ENCODE assay signal across 18 mouse cellular contexts in the genomic region with DNA sequence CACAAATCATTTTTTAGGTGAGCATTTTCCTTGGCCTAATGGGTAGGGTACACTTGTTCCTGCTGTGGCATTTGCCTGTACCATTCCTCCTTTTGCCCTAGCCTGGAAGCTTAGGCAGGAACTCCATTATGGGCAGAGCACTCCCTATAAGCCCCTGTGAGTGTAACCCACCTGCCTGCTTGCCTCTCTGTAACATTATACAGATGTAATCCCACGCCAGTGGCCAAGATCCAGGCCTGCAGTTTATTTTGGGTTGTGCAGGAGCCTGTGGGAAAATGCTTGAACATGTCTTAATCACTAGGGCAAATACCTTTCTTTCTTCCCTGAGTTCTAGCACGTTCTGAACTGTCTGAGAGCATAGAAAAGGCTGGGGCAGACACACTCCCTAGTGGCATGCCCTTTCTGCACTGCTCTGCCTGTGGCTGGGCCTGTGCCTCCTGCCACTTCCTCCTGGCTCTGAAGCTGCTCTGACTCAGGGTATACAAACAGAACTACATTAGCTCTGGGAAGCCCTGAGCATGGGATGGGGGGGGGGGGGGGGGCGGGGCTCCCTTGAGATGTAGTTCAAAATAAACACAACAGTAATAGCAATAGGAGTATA. TPM values are rescaled to one million over a fixed set of nuclear protein-coding genes. Genes with fewer than 3 reads are reported as not detected.
DNase-seq lines count a peak whose midpoint lies in the region; ATAC-seq and TF ChIP-seq lines count a peak whose summit lies in the region.
"Had no signal": no experiment of that assay in that cellular context is flagged by ENCODE, and none has a peak within 500 bp of the region (broad histone marks: within the 10 kb centered on the region; RNA-seq: fewer than 3 reads in every experiment).

No protein-coding gene starts in this region.

- H3K4me3 ChIP-seq in heart, embryonic 16.5 days (ENCODE audit: low read length): no peak overlapping the region
- H3K4me3 ChIP-seq in bone marrow macrophage, adult 2 months (ENCODE audit: insufficient read depth, low read length): no peak overlapping the region
- H3K4me3 ChIP-seq in megakaryocyte, embryonic 14.5 days (replicated peaks): peak overlapping the region; percentile 30
- H3K4me3 ChIP-seq: forebrain, embryonic 13.5 days; intestine, embryonic 15.5 days; midbrain, embryonic 12.5 days had no signal

- no peaks in the 10 kb centered on the region for H3K27me3 ChIP-seq in heart, embryonic 16.5 days (ENCODE audit: control insufficient read depth, insufficient read depth, low read length)
- no peaks in the 10 kb centered on the region for H3K27me3 ChIP-seq in megakaryocyte, embryonic 14.5 days (replicated peaks)
- H3K27me3 ChIP-seq: intestine, embryonic 15.5 days had no signal

- peaks cover 3% of the 10 kb centered on the region for H3K36me3 ChIP-seq in heart, embryonic 16.5 days (ENCODE audit: control insufficient read depth, insufficient read depth)
- peaks cover 5% of the 10 kb centered on the region for H3K36me3 ChIP-seq in megakaryocyte, embryonic 14.5 days (replicated peaks; ENCODE audit: low read length)
- H3K36me3 ChIP-seq: midbrain, embryonic 12.5 days had no signal

- H3K4me2 ChIP-seq in heart, embryonic 16.5 days (ENCODE audit: low read depth, low read length): no peak overlapping the region
- H3K4me2 ChIP-seq: forebrain, embryonic 13.5 days; intestine, embryonic 15.5 days; midbrain, embryonic 12.5 days had no signal

- no peak for TF ChIP-seq POLR2A in bone marrow macrophage, adult 2 months (IDR thresholded peaks at IDR 0.05; ENCODE audit: borderline replicate concordance, low read depth, low read length)

- no peak for TF ChIP-seq CTCF in bone marrow macrophage, adult 2 months (IDR thresholded peaks at IDR 0.05; ENCODE audit: low read depth, low read length)

- H3K9ac ChIP-seq in heart, embryonic 16.5 days (ENCODE audit: low read length): peak overlapping the region; percentile 39; the same call in 1 of the 2 replicates
- H3K9ac ChIP-seq: forebrain, embryonic 13.5 days; intestine, embryonic 15.5 days; liver, embryonic 14.5 days; midbrain, embryonic 12.5 days had no signal

- WGBS in heart, embryonic 16.5 days: 23% methylated on average over 3 of the region's 3 CpGs

- no peaks in the 10 kb centered on the region for H3K9me3 ChIP-seq in heart, embryonic 16.5 days (replicated peaks; ENCODE audit: control insufficient read depth, low read length)
- peaks cover 4% of the 10 kb centered on the region for H3K9me3 ChIP-seq in megakaryocyte, embryonic 14.5 days
- H3K9me3 ChIP-seq: forebrain, embryonic 13.5 days; intestine, embryonic 15.5 days; midbrain, embryonic 12.5 days had no signal

- peaks cover 30% of the 10 kb centered on the region for H3K4me1 ChIP-seq in heart, embryonic 16.5 days (ENCODE audit: control insufficient read depth, insufficient read depth, low read length)
- H3K4me1 ChIP-seq in bone marrow macrophage, adult 2 months (ENCODE audit: control insufficient read depth, insufficient read depth, low read length): peaks cover 37% of the 10 kb centered on the region
- H3K4me1 ChIP-seq in megakaryocyte, embryonic 14.5 days: peaks cover 38% of the 10 kb centered on the region

- H3K27ac ChIP-seq in heart, embryonic 16.5 days (ENCODE audit: low read length): peak overlapping the region; percentile 30
- peak overlapping the region; percentile 29 for H3K27ac ChIP-seq in bone marrow macrophage, adult 2 months (ENCODE audit: insufficient read depth, low read depth, low read length)
- H3K27ac ChIP-seq: forebrain, embryonic 13.5 days; intestine, embryonic 15.5 days; liver, embryonic 14.5 days; midbrain, embryonic 12.5 days had no signal

- DNase-seq in heart, adult 11 months: no peak
- DNase-seq in 3134 (ENCODE audit: extremely low read depth, insufficient read length, low spot score): peak; percentile 64
- DNase-seq in testis, postnatal 10 days (ENCODE audit: low spot score): no peak
- DNase-seq in left cerebral cortex, postnatal 4 days: no peak
- no peak for DNase-seq in layer of hippocampus, postnatal 36 days
- DNase-seq: adrenal gland, postnatal 36 days; cerebellum, adult 11-12 months; gastrocnemius, postnatal 36 days; heart, postnatal 36 days; right cerebral cortex, postnatal 14 days had no signal

- ATAC-seq in heart, embryonic 16.5 days (replicated peaks; ENCODE audit: extremely low read depth, insufficient read depth, low FRiP score): peak; percentile 52; the same call in 1 of the 2 replicates
- ATAC-seq: CD4-positive, CD25-positive, alpha-beta regulatory T cell, adult 4 months; forebrain, embryonic 13.5 days; intestine, embryonic 15.5 days had no signal

- intact Hi-C loops in left cerebral cortex, postnatal 4 days (cut with DNase I): no loop called here

RNA-seq across cellular contexts. Expression of a gene that starts 29.8 kb away (rescaled TPM):
- polyA plus RNA-seq in heart, embryonic 16.5 days (2015; fragmentation: Nextera tagmentation; extraction: Ambion mirVana): 22.7 and 25.9 TPM in 2 replicates
- 23.5 and 25.4 TPM in 2 replicates for polyA plus RNA-seq in bone marrow macrophage, adult 2 months (2012; ENCODE audit: insufficient read depth, insufficient read length, missing spikeins)
- polyA plus RNA-seq in megakaryocyte, embryonic 14.5 days (2012; ENCODE audit: insufficient read depth, low replicate concordance): 42.5 and 84.5 TPM in 2 replicates
- total RNA-seq in left cerebral cortex, postnatal 4 days (2021): 1 to 10 TPM; 3.8 to 4.4 TPM
- total RNA-seq in layer of hippocampus, postnatal 36 days (2021): 10 to 100 TPM; 12.0 to 13.9 TPM

RNA-seq across cellular contexts. Expression of a gene that starts 57.9 kb away (rescaled TPM):
- polyA plus RNA-seq in heart, embryonic 16.5 days (2015; fragmentation: Nextera tagmentation; extraction: Ambion mirVana): 10.0 and 10.3 TPM in 2 replicates
- polyA plus RNA-seq in bone marrow macrophage, adult 2 months (2012; ENCODE audit: insufficient read depth, insufficient read length, missing spikeins): 16.8 and 18.4 TPM in 2 replicates
- polyA plus RNA-seq in megakaryocyte, embryonic 14.5 days (2012; ENCODE audit: insufficient read depth, low replicate concordance): 0.51 TPM in 1 of 2 replicates, not detected in the other
- total RNA-seq in left cerebral cortex, postnatal 4 days (2021): 100 to 1,000 TPM; 275 to 323 TPM
- total RNA-seq in layer of hippocampus, postnatal 36 days (2021): 100 to 1,000 TPM; 113 to 130 TPM
